Mouse (Mus musculus) brown adipose tissue, adult 24 weeks (tissue): Measurements from ENCODE around the gene Ube3a. TPM values are rescaled to one million over a fixed set of nuclear protein-coding genes. Genes with fewer than 3 reads are reported as not detected.

ENCODE experiments used
- H3K27ac ChIP-seq: fragments of 200-500 bp; replicated peaks from 2 replicates; pipeline ENCODE4 v1.5.1; 2012; ENCODE audit warnings: low read depth, mild to moderate bottlenecking, low read length
- H3K4me1 ChIP-seq: fragments of 200-500 bp; 2 replicates; pipeline ENCODE4 v1.6.1; 2012; ENCODE audit warnings: low read length, mixed read lengths; ENCODE audit not compliant: control insufficient read depth, insufficient read depth, insufficient read length
- H3K4me3 ChIP-seq: fragments of 200-500 bp; 2 replicates; pipeline ENCODE4 v1.5.1; 2012; ENCODE audit warnings: low read depth, mild to moderate bottlenecking, low read length, moderate library complexity; ENCODE audit not compliant: insufficient read depth
- polyA plus RNA-seq: library from polyadenylated mRNA; stranded (reverse); fragments of >200 nt; gene quantifications from 2 replicates; pipeline ENCODE4 v1.2.4, GENCODE M21; 2012; ENCODE audit not compliant: missing spikeins, insufficient read depth, insufficient read length

Ube3a gene
- polyA plus RNA-seq, 1 experiment = 64.3 TPM

DNA sequence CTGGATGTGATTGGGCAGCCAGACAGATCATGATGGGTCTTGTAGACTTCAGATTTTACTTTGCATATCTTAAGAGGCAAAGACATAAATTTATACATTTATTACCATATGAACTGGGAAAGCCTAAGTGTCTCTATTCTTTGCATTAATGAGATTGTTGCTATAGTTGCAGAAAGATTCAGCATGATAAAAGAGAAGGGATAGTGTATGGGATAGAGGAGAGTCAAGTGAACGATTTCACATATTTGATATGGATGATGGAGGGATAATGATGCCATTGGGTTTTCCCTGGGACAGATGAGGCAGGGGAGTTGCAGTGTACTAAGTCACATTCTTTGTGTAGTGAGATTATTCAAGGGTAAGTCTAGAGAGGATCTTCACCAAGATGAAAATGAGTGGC is 84.0 kb downstream of the Ube3a start:
- no peak overlapping the region for H3K27ac ChIP-seq
- no peaks in the 10 kb centered on the region for H3K4me1 ChIP-seq
- H3K4me3 ChIP-seq = no peak overlapping the region

DNA sequence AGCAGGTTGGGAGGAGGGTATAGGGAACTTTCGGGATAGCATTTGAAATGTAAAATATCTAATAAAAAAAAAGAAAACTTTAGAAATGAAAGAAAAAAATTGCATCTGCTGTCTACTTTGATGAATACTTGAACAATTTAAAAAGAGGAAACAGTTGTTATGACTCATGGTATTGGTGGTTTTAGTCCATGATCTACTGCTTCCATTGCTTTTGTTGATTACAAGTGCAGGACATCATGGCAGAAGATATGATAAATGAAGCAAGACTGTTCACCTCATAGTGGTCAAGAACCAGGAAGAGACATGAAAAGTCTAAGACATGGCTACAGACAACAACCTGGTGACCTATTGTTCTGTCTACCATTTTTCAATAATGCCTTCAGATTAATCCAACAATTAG is 94.2 kb downstream of the Ube3a start:
- H3K27ac ChIP-seq = no peak overlapping the region
- no peaks in the 10 kb centered on the region for H3K4me1 ChIP-seq
- H3K4me3 ChIP-seq = no peak overlapping the region
